Mouse (Mus musculus): ENCODE results near the gene Abtb2.

Gene Abtb2

DNA sequence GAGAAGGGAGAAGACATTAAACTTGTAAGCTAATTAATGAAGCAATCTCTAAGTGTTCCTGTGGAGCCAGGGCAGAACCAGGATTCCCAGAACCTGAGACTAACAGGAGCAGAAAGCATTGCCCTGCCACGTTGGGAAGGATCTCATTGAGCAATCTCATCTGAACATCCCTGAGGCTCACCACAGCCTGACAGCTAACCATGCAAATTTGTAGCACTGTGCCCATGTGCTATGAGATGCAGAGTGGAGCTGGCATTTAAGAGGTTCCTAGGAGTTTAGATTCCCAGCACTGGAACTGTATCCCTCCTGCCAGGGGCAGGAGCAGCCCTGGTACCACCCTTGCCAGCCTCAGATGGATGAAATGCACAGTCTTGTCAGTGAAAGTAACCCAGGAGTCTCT lies 95.6 kb downstream of the Abtb2 start:
- no peak for DNase-seq (ENCODE audit: low spot score)

DNA sequence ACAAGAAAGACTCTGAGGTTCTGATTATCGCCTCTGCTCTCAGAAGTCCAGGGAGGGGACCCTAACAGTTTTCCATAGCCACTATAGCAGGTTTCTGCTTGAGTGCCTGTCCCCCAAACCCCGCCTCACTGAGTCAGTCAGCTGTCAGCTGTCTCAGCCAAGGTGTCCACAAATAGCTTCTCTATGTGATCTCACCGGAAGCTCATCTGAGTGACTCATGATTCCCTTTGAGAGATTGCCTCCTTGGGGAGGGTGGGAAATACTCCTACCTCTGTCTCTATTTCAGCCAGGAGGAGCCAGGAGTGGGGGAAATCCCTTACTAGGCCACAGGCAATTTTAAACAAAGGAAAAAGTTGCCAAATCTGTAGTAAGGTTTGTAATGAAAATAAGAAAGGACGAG lies 96.0 kb downstream of the Abtb2 start:
- no peak for DNase-seq (ENCODE audit: low spot score)

DNA sequence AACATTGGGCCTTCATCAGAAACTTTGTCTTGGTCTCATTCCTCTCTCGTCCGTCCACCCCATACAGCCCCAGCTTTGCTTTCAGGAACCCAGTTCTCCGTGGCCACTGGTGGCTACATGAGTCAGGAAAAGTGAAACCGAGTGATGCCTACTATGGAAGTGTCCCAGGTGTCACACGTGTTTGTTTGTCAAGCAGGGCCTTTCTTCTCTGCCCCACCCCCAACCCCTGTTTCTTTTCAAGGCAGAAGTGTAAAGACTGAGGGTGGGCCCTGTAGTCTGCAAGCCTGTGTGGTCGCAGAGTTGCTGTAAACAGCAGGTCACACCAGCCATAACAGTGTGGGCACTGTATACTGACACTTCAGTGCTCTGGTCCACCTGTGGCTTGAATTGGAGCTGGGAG lies 98.2 kb downstream of the Abtb2 start:
- DNase-seq (ENCODE audit: low spot score), result no peak

DNA sequence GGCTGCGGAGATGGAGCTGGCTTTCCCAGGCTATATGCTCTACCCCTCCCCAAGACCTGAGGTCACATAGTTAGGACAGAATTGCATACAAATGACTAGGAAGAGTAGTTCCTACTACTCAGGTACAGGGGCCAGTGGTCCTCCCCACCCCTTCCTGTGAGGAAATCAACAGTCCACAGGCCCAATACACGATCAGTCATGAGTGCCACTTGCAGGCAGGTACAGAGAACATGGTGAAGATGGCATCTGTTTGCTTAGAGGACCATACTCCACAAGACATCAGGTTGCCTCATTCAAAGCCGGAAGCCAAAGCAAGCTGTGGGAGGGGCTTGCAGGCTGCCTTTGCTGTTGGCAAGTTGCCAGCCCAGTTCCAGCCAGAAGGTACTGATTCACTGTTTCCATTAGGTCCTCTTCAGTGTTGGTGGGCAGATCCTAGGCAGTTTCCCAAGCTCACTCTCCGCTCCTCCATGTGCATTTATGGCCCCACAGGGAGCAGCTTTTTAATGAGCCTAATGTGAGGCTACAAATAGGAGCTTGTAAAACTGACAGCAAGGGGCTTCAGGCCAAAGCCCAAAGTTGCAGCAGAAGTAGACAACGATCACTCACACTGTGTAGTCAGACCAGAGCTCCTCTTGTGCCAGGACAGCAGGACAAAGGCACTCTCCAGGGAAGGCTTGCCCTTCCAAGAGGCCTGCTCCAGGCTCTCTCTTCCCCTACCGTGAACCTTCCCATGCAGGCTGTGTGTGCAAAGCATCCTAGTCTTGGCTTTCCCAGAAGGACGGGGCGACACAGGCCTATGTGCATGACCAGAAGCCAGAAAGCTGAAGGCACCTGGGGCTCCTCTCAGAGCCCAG lies 102.1 kb downstream of the Abtb2 start:
- no peak for DNase-seq (ENCODE audit: low spot score)

DNA sequence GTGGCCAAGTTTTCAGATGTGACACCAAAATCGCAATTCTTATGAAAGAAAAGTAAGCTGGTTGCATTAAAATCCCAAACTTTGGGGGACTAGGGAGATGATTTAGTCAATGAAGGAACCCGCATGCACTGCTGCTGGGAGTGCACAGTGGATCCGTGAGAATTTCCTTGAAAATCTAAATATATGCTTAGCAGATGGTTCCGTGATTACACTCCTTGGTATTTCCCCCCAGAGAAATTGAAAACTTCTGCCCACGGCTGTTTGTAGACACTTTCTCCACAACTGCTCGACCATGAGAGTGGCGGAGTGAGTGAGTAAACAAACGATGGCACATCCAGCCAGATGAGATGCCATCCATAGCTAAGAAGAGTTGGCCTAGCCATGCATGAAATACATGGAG lies 102.8 kb downstream of the Abtb2 start:
- no peak for DNase-seq (ENCODE audit: low spot score)

DNA sequence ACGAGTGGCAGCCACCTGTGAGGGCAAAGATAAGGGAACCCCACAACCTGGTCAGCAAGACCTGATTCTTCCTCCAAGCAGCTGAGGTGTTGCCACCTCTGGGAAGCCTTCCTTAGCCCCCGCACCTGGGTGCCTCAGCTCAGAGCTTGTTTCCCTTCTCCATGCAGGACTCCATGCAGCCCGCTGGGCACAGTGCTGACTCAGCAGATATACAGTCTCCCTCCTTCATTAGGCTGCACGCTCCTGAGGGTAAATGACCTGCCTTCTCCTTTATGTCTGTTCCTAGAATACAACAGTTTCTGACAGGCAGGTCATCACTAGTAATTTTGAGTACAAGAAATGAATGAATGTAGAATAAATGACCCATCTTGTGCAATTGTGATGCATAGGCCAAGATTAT lies 103.5 kb downstream of the Abtb2 start:
- DNase-seq (ENCODE audit: low spot score), result no peak

DNA sequence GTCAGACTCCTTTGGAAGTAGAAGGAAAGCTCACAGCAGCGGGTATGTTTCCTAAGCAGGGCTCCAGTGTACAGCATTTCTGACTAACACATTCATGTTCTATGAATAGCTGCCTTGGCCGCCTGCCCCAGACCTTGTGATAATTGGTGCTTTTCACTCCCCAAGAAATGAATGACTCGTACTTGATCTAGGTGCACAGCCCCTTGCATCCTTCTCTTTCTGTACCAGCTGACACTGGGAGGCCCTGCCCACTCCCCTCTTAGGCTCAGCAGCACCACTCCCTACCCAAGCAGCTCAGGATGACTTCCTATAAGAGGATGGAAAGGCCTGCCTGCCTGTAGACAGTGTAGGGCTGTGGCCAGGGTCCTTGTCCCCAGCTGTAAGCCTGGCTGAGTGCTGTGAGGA lies 104.2 kb downstream of the Abtb2 start:
- DNase-seq (ENCODE audit: low spot score), result peak; percentile 46

DNA sequence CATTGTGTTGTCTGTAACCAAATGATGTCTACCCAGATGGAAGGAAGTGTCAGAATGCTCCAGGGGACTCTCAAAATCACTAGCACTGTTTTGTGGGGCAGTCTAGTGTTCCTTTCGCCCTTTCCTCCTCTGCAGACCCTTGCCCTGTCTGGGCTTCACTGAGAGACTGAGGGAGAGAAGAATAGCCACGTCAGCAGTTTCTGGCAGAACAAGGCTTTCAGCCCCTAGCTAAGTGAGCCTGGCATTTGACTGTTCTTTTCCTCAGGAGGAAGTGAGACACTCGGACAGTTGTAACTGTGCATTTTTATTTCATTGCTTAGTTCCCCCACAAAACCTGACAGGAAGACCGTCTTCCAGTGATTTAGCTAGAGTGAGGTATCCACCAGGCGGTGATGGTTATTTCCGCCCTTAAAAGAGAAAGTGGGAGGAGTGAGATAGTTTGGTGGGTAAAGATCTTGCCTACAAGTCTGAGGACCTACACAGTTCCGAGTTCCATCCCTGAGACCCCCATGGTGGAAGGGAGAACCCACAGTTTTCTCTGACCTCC lies 106.5 kb downstream of the Abtb2 start:
- no peak for DNase-seq (ENCODE audit: low spot score)

DNA sequence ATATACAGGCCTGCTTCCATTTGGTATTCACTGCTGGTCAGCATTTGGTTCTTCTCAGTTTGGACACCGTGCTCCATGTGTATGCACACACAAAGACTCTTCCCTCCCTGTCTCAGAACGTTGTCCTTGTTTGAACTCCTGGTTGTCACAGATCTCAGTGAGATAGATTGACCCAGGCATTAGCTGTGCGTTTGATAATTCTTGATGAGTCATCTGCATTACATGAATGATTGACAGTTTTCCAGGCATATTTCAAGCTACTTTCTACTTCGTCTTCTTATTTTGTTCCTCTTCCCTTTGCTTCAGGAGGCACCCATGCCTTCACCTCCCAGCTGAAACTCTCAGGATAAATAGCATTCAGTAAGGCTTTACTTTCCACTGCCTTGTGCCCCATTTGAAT lies 107.5 kb downstream of the Abtb2 start:
- no peak for DNase-seq (ENCODE audit: low spot score)

DNA sequence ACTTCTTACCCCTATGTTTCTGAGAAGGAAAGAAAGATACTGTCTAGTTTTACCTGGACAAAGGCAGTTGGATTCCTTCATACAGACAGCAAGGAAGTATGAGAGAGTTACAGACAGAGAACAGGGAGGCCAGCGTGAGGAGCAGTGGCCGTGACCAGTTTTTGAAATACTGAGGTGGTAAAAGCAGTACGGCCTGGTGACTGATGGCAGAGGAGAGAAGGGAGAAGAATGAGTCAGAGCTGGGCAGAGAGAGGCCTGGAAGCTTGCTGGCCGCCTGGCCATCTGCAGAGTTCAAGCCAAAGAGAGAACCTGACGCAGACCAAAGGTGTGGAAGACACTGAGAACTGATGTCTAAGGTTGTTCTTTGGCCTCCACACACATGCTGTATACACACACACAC lies 109.3 kb downstream of the Abtb2 start:
- no peak for DNase-seq (ENCODE audit: low spot score)

DNA sequence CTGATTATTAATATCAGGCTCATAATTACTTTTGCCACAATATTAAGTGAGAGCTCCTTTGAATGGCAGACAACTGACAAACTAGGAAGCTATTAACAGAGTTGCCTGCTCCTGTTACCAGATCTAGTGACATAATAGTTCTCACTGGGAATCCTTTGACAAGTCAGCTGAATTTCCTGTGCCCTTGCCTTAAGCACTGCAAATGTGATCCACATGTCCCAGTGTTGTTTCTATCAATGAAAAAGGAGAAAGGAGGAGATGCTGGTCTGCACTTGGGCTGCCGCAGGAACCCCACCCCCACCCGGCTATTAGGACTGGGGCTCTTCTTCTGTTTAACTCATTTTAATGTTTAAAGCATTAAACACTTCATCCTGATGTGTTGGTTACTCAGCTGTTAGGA lies 110.7 kb downstream of the Abtb2 start:
- no peak for DNase-seq (ENCODE audit: low spot score)

DNA sequence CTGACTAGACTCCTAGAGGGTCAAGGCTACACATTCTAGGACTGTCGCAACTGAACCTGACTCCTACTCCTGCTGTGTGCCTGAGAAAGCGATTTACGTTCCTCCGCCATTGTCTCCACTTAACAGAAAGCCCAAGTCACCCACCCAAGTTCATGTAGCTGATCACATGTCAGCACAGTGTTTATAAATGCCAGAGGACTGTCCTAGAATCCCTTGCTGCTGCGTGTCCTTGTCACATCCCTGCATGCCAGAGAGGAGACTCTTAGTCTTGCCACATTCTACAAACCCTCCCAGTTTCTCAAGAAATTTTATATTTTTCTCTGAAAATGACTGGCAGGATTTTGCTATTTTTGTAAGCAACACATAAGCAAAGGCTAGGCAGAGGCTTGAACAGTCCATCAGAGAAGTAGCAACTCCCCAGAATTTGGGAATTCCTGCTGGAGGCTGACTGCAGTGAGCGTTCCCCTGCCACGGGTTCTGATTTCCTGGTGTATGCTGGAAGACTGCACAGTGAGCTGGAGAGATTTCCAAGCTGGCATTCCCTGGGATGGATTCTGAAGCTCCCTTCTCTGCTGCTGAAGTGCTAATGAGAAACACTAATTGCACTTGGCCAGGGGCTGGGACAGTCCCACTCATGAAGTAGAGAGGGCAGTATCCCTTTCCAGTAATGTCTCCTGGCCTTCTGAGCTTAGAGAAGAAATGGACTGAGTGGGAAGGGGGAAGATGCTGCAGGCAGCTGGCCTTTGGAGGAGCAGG lies 111.7 kb downstream of the Abtb2 start:
- DNase-seq (ENCODE audit: low spot score), result no peak

DNA sequence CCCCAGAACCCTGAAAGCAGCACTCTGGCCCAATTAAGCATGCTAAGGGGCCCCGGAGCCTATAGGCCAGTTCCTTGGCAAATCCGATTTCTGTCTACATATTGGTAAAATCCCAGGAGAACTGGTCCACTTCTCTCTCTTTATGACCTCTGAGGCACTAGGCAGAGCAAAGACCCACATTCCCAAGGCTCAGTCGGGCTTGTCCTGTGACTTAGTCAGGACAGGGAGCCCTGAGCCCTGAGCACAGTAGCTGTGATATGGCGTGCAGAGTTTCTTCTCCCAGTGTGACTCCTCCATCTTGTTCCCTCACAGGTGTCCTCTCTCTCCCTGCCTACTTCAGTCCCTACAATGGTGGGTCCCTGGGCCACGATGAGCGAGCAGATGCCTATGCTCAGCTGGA lies 112.3 kb downstream of the Abtb2 start:
- no peak for DNase-seq (ENCODE audit: low spot score)

DNA sequence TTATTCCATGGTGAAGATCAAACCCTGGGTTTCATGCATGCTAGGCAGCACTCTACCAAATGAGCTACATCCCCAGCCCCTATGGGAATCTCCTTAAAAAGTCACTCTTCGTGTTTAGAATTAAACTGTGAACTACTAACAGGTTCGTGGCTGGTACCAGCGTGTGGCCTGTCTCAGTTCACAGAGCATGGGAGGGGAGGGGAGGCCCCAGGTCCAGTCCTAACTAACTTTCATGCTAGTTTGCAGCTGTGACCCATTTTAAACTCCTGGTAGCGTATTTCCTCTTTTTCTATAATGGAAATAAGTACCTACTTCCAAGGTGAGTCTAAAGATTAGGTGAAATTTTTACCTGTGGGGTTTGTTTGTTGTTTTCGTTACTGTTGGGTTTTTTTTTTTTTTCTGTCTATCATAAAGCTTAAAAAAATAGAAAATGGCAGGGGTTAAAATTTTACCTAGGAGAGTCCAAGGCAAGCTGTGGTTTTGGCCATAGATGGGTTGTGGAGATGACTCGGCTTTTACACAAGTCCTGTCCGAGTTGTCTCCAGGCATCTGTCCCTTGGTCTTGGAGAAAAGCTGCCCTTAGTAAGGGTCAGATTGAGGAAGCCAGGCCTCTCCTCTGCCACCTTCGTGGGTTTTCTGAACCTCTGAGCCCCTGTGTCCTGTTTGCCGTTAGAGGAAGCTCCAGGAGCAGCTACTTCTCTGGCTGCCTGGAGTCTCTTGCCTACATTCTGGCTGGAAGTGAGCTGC lies 114.4 kb downstream of the Abtb2 start:
- DNase-seq (ENCODE audit: low spot score), result no peak

DNA sequence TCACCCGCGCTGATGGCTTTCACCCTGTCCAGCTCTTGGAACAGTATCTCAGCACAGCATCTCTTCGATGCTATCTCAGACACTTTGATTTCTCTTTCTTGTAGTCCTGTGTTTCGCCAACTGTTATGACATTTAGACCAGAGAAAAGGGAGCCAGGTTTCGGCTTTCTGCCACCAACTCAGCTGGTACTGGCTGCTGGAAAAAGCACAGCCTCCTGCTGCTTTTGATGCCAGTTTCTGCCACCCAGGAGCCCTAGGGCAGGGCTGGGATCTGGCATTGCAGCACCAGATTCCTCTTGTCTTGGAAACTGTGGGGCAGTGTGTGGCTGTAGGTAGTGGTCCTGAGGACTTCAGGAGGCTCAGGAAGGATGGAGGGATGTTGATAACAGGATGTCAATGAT lies 115.0 kb downstream of the Abtb2 start:
- DNase-seq (ENCODE audit: low spot score), result no peak

DNA sequence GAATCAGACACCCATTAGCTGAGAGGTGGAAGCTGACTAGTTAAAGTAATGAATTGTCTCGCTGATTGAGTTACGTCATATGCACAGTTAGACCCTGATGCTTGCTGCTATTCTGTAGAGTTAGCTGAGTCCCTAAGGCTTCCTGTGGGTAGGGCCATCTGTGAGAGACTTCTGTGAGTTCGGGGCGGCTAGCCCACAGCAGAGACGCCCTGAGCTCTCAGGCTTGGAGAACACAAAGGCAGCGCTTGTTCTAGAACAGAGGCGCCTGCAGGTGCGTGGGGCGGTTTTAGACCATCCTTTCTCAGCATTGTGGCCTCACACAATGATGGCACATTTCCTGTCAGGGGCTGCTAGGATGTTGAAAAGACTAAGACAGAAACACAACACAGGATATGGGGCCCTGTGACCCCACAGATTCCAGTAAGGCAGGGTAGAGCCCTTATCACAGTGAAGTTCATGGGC lies 116.2 kb downstream of the Abtb2 start:
- DNase-seq (ENCODE audit: low spot score), result no peak

DNA sequence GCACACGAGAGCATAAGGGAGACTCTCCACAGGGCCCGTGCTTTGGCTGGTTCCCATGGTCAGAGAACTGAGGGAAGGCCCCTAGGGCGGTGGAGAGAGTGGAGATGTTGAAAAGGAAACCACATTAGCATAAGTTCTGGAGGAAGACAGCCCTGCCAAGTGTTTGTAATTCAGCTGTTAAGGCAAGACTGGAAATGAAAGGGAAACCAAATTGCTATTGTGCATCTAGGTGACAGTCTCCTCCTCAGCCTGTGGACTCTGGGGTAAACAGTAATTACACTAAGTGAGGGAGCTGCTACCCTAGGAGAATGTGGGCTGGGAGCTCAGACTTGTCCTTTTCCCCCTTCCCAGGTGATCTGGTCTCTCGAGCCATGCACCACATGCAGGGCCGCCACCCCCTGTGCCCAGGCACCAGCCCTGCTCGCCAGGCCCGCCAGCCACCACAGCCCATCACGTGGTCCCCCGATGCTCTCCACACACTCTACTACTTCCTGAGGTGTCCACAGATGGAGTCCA lies 116.9 kb downstream of the Abtb2 start:
- no peak for DNase-seq (ENCODE audit: low spot score)

DNA sequence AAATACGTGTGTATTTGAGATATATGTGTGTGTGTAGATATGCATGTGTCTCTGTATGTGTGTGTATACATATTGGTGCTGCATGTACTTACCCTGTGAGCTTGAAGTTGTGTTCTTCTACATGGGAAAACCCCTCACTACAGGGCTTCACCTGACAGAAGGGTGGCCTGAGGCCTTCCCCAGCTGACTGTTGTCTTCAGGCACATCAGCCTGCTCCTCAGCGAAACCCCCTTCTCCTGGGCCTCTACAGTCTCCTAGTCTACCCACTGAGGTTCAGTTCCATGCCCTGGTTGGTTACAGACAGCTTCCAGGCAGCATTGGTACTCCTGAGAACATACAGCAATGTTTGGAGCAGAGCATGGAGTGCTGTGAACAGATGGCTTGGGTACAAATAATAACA lies 118.3 kb downstream of the Abtb2 start:
- no peak for DNase-seq (ENCODE audit: low spot score)

DNA sequence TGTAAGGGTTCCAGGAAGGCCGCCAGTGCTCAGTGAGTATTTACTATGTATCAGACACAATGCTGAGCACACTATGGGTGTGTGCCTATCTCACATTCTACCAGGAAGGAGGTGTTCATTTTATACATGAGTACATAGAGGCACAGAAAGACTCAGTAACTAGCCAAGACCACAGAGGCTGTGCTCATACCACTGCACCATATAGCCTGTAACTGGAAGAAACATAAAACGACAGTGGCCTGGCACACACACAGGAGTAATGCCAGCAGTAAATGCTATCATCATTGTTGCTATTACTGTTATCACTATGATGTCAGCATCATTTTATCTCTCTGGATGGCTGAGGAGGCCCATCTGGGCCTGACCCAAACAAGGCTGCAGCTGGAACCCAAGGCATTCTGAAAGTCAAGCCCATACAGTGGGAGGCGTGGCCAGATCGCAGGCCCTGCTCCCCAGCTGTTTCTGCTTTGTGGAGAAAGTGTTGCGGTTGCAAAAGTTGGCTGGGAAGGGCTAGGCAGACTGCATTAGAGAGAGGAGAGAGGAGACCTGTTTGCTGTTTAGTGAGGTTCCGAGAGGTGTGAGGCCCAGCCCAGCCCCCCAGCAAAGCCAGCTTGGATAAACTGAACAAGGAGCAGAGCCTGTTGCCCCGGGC lies 118.9 kb downstream of the Abtb2 start:
- DNase-seq (ENCODE audit: low spot score), result no peak

DNA sequence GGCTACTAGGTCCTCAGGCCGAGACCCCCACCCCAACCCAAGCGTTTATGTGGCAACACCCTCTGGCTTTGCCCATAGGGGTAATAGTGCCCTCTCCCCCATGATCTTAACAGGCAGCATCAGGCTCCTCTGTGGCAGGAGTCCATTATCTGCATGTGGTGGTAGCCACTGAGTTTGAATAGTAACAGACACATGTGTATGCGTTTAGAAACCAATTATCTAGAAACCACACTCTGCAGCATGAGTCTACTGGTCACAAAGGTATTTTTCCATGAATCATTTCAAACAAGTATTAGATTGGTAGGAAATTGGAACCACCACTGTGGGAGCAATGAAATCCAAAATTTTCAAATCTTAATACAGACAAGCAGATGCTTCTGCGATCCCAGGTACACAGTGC lies 119.5 kb downstream of the Abtb2 start:
- DNase-seq (ENCODE audit: low spot score), result no peak

DNA sequence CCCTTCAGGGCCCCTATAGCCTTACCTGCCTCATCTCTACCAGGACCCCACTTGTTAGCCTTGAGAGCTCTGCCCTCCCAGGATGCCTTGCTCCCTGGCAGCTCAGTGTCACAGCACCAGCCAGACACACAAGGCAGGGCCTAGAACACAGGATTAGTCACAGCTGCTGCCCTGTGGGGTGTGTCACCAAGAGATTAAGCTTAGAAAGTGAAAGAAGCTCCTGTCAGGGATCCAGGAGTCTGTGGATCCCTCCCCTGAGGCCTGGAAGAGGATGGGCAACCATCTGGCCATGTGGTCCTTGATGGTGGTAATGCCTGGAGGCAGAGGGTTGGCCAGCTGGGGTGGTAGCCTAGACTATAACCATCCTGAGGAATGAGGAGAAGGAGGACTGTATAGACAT lies 121.0 kb downstream of the Abtb2 start:
- no peak for DNase-seq (ENCODE audit: low spot score)

DNA sequence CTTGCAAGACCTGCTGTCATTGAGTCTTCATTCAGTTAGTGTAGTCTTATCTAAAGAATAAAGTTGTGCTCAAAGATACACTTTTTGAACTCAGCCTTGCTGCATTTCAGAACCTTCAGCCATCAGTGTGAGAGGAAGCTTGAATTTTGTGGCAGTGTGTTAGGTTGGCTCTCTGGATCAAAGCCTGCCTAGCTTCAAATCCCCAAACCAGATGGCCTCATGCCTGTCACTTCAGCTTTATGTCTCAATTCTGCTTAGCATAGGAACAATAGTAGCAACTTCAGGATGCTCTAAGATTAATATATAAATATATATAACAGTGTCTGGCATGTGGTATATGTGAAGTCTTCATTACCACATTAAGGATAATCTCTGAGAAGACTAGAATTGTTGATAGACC lies 121.8 kb downstream of the Abtb2 start:
- no peak for DNase-seq (ENCODE audit: low spot score)

Measured in urinary bladder, postnatal 25 days (tissue).